Mouse (Mus musculus): Measurements from ENCODE around the gene Cemip2.
"Not testable (repeated sequence)": the region's sequence is repeated elsewhere in the genome, so short reads cannot be mapped to it uniquely, and the experiment has no call there.

The Cemip2 gene

DNA sequence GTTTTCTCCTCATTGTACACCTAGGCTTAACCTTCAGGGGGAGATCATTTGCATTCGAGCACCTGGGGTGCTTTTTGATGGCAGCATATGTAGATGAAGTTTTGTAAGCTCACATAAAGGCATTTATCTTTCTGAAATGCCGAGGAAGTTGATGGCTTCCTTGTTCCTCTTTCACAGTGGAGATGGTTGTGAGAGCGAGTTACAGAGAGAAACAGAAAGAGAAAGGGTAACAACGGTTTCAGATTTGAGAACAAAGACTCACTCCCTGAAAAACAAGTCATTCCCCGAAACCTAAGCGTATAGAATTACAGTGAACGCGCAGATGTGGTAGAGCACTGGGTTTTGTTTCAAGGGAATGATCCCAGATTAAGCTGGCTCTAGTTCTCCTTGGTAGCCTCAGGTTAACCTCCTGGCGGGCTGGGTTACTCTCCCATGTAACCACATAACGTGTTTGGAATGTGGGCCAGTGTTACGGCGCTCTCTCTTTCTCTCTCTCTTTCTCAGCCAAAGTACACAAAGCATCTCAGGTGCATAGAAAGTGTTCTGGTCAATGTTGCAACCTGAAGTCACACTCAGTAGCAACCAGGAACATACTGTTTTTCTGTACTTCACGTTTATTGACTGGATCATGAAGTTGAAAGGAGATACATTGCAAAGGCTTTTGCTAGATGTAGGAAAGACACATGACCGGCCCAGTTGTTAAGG, 40.0 kb downstream of the Cemip2 start:
- no peak for DNase-seq

DNA sequence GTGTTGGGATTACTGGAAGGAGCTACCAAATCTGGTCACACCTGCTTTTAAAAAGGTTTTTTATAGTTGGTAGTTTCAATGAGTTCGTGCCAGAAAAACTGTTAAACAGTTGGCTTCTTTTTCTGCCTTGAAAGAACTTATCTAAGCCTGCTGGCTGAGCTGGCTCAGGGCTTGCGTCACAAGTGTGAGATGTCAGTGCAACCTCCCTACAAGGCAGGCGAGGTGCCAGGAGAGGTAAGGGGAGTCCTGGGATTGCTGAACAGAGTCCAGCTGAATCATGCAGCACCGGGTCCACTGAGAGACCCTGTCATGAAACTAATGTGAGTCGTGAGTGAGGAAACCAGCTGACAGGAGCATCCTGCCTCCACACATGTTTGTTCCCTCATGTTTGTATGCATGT, 41.4 kb downstream of the Cemip2 start:
- DNase-seq = peak; percentile 31

DNA sequence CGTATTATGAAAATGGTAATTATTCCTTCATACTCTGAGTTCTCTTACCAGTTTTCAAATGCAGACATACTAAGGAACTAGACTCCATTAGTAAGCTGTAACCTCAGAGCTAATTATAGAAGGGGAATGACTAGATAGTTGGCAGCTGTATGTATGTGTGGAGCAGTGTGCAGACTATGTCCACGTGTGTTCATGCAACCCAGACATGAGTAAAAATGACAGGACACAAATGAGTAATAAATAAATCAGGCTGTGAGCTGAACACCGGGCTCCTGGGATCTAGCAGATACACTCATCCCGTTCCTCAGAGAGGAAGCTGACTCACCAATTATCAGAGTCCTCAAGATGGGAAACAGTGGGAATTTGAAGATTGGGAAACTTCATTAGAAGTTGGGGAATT, 42.0 kb downstream of the Cemip2 start:
- DNase-seq = no peak

DNA sequence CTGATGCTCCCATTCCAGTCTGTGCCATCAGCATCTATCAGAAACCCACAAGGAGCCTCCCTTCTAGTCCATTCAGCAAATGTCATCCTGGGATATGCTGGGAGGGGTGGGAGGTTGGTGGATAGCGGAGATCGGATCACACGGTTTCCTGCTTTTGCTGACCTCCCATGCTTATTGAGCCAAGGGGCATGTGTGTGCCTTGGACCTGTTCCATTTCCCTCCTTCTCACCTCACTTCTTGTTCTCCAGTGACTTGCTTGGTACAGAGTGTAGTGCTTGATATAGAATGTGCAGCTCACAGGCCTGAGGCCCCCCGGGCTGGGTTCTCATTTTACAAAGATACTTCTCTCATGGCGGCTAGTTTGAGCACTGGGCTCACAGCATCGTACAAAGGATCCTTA, 43.7 kb downstream of the Cemip2 start:
- DNase-seq = peak; percentile 32

DNA sequence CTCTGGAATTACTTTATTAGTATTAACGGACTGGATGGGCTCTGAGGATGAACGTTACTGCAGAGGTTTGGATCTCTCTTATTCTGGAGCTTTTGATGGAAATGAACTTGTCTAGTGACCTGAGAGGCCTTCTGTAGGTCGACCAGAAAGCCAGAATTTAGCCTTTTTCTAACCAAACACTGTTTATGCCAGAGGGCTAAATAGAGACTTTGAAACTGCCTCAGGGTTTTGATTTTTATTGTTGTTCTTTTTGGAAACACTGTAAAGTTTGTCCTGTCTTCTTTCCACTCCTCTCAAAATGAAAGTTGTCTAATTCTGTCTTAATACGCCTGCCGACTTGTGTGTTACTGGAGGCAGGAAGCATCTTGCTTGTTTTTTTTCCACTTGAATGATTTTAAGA, 46.0 kb downstream of the Cemip2 start:
- no peak for DNase-seq

DNA sequence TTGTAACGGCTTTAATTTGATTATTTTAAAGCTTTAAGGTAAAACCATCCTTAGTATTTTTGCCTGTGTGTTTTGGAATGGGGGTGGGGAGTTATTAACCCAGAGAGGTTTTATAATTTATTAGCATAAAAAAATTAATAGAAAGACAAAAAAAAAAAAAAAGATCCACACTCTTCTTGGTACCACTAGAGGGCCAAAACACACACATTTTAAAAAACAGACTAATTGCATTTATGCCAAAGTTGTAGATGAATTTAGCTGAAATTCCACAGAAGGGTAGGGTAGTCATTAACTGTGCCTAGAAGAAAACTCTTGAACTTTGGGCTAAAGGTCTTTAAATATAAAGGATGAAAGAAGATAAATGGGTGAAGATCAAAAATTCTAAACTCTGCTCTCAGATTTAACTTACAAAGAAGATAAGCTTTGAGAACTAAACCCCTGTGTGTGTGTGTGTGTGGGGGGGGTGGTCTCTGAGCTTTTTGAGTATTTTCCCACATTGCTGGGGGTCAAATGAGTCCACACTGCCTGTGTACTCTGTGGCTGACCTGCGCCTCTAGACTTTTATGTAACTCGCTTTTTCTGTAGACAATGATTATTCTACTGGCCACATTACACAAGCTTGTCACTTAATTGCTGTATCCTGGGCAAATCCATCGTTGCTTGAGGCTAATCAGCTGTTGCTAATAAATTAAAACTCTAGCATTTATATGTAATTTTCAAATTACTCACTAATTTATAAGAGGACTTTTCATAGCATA, 47.2 kb downstream of the Cemip2 start:
- no peak for DNase-seq

DNA sequence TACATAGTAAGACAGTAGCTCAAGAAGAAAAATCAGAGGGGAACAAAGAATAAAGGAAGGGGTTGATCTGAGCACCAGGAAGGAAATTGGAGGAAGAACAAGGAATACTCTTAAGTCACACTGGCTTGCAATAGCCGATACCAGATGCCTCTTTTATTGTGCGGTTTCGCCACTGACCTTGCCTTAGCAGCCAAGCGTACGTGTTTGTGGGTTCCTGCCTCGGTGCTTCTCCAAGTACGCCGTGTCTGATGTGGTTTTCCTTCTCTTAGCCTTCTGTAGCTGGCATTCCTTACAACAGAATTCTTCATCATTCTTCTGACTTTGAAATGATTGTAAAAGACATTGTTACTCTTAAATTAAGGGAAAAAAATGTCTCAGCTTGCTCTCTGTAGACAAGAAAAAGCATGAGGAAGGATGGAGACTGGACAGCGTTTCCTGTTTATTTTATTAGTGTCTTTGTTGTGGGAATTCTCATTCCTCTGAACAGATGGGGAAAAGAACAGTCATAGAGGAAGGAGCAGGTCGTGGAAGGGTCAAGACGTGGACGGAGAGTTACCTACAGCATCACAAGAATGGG, 55.4 kb downstream of the Cemip2 start:
- peak; percentile 59 for DNase-seq

DNA sequence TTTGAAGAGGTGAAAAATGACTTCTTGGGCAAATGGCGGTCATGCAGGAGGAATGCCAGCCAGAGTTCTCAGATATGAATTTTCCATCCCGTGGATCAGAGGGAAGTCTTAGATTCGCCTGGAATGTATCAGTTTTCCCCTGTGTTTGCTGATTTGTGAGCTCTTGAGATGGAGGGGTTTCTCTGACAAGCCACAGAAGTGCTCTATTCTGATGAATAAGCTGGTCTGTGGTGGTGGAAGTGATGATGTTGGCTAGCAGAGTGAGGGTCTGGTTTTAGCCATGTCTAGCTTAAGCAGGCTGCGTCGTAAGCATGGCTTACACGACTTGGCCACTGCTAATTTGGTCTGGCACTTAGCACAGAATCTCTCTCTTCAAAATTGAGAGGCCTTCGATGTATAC, 56.8 kb downstream of the Cemip2 start:
- no peak for DNase-seq

DNA sequence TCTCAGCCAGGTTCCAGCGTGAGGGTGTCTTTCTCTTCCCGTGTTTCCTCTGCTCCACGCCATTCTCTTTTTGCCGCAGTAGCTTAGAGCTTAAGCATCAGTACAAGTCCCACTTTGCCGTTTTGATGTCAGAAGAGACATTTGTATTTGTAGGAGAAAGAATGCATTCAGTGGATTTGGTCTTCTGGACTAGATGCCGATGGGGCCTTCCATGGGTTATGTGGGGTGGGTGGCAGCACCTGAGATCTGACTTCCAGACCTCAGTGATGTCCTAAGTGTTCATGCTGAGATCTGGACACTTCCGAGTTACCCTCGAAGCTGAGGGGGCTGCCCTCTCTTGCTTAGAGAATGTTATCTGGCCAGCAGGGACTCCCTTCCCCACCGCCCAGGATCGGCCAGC, 72.6 kb downstream of the Cemip2 start:
- no peak for DNase-seq

DNA sequence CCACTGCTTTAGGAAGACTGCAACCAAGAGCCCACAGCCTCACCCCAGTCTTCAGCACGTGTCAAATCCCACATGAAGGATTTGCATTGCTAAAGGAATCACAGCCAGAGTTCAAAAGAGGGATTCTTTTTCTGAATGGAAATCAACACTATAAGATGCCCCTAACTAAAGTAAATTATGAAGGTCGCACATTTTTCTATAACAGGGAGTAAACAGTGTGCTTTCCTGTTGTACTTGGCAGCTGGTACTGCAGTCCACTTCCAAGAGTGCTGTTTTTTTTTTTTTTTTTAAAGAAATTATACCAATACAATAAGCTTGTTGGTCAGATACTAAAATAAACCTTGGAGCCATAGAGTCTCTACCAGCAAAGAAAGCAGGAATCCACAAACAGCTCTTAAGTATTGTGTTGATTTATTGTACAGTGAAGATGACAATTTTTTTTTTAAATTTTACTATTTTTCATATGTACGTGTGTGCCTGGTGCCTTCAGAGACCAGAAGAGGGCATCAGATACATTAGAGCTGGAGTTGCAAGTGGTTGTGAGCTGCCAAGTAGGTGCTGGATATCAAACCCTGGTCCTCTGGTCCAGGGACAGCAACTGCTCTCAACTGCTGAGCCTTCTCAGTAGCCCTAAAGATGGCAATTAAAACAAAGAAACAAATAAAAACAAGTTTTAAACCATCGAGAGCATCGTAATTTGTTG, 76.5 kb downstream of the Cemip2 start:
- no peak for DNase-seq

DNA sequence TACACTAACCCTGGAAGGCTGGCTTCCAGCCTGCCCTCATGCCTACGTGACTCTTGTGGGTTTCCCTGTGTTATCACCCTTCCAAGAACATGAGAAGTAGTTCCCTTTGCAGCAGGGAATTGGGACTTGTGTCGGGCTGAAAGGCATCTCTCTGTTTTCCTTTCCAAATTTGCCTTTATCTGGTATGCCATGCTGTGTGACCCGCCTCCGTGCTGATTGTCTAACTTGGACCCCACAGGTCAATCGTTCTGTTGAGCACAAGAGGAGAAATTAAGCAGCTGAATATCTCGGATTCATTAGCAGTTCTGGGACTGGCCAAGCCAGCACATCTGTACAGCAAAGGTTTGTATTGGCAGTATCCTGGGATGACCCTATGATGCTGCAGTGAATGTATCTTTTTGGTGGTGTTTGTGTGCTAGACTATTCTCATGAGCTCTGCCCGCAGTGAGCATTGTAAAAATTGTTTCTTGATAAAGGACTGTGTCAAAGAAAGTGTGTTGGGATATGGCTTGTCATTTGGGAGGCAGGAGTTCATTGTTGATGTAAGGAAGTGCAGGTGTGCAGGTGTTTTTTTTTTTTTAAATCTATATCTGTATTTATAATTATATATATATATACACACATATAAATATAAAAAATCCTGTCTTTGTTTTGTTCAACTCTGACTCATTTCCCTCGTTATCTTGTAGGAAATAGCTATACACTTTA, 77.4 kb downstream of the Cemip2 start:
- no peak for DNase-seq

DNA sequence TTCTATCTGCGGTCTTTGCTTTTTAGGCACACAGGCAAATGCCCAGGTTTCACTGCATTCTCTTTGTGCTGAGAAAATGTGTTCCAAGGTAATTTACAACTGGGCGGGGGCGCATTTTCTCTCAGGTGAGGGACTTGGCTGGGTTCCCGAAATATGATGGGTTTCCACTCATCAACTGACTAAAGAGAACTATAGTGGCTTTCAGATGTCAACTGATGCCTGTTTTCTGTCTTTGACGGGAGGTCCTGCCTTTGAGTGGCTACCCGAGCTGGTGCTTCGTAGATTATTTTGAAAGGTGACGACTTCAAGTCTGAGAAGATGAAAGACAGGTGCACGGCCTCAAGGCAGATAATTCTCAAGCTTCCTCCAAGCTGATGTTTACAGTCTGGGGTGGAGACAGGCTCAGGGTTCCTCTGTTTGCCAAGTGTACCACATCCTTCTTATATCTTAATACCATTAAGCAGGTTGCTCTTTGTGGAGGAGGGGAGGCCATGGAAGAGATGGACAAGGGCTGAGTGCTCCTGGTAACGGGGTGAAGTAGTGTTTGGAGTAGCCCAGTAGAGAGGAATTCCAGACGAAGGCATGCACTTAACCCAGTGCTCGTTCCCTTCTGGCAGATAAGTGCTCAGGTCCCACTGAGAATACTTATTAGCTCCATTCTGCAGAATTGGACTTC, 80.8 kb downstream of the Cemip2 start:
- DNase-seq = no peak

DNA sequence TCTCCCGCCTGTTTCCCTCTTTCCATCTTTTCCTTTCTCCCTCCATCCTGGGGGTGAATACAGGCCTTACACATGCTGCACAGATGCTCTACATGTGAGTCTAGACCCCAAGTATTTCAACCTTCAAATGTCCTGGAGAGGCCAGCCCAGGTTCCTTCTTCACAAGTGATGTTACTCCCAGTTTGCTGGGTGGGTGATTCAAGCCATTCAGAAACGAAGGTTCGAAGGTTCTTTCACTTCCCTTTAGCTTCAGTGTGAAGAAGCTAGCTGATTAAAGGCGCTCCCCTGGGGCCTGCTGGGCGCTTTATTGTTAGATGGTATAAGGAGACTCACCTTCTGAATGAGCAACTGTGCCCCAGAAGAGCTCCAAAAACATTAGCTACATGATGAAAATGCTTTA, 82.0 kb downstream of the Cemip2 start:
- DNase-seq = no peak

DNA sequence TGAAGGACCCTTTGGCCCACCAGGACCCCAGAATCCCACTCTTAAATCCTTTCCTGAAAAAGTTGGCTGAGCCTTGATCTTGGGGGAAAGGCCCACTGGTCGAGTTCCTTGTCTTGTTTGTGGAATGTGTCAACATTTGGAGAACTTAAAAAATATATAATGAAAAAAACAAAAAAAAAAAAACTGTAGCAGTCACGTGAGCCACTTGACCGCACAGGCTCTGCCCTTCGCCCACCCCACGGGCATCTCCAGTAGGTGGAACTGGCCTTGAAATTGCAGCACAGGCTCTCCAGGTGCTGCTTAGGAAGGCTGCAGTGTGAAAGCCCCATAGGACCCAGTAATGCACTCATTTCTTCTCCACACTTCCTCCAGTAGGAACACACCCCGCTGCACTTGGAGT, 82.8 kb downstream of the Cemip2 start:
- no peak for DNase-seq

DNA sequence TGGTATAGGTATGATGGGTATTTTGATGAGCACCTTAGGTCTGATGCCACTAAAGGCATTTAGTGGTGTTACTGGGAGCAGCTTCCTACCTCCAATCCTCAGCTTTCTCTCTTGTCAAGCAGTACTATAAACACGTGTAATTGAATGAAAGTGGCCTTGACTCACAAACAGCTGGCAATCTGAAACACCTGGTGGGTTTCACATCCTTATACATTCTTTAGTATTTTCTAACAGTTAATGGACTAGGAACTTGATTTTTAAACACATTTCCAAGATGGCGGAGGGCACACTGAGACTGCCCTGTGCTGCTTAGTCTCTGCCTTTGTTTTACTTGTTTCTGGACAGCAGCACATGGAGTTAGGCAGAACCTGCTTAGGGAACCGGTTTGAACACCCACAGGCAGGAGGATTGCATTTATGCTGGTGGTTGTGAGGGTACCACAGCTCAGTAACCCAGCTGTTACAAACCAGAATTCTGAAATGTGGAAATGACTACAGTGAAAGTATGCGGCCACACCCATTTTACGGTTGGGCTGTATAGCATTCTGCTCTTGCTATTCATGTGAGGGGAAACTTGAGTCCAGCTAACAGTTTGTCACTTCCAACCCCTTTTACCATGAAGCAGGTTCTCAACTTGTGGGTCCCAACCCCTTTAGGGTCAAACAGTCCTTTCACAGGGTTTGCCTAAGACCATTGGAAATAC, 84.3 kb downstream of the Cemip2 start:
- no peak for DNase-seq

DNA sequence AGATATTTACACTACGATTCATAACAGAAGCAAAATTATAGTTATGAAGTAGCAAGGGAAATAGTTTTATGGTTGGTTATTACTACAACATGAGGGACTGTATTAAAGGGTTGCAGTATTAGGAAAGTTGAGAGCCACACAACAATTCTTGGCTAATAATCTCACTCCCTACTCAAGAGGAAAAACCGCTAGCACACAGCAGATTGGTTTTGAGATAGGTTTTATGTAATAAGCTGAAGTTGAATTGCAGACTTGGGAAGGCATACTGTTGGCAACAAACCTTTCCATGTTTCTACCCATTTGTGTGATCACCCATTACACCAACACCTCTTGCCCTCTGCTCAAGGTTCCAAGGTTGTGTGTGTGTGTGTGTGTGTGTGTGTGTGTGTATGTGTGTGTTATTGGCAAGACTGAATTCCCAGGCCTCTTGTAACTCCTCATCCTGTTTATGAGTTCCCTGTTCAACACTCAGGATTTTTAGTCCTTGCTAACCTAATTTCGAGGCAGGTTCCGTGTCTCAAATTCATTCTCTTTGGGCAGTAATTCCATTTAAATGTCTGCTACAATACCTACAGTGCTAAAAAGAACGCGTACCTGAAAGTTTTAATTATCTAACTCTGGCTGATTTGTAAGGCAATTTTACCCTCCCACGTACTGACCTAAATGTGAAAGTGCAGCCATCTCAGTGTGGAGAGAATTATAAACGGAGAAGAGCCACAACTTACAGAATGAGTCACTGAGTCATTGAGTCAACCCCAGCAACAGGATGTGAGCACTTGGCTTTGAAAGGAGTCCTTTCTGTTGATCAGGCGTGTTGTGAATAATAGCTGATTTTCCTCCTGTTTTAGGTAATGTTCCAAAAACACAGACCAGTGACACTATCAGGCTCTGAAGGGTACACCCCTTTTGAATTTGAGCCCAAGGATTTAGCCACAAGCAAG, 85.1 kb downstream of the Cemip2 start:
- no peak for DNase-seq

DNA sequence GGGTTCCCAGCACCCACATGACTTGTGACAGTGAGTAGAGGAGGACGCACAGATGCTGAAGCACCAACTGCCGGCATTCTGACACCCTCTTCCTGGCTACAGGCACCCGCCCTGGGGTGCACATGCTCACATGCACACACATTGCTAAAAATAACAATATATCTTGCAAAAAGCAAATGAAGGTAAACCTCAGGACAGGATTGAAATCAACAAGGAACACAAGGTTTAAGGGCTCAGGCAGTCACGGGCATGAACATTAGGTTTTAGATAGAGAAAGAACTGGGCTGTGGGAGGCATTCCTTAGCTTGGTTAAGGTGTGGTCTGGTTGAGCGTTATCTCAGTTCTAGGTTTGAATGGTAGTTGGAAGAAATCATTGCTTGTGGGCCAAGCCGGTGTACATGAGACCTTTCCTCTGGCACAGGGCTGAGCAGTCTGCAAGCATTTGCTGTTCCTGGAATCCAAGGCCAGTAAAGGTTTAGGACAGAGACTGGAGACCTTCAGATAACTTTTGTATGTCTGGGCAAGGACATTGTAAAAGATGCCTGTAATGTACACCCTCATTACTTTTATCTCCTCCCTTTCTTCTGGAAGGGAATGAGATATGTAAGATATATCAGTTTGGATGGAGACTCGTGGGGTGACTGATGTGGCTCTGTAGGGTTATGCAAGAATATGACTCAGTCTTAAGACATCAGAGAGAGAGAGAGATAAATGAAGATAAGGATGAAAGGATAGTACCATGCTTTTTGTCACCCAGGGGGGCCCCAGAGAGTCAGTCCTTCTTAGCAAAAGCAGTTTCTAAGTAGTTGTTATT, 87.3 kb downstream of the Cemip2 start:
- no peak for DNase-seq

DNA sequence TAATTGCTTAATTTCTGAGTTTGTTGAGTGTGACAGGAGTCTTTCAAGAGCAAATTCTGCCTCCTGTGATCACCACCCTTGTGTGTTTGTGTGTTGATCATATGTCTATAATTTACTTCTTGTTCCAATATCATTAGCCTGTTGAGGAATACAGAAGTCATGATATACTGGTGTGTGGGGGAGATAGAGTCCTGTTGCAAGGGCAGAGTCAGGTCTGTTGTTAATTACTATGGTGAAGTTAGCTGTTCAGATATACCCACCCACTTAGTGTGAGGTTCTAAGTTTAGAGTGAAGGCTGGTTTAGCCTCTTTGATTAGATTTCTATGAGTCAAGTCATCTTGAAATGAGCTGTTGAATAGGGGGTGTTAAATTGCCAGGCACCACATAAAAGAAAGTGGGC, 88.0 kb downstream of the Cemip2 start:
- DNase-seq = no peak

DNA sequence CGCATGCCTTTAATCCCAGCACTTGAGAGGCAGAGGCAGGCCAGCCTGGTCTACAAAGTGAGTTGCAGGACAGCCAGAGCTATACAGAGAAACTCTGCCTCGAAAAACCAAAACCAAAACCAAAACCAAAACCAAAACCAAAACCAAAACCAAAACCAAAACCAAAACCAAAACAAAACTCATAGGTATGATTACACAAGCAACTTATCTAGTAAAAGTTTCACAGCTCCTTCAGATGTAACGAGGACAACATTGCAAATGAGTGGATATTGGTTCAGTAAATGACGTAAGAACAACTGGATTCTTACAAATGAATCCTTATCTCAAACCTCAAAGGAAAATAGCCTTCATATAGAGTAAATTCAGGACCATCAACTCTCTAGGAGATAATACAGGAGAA, 88.6 kb downstream of the Cemip2 start:
- DNase-seq = not testable (repeated sequence)

DNA sequence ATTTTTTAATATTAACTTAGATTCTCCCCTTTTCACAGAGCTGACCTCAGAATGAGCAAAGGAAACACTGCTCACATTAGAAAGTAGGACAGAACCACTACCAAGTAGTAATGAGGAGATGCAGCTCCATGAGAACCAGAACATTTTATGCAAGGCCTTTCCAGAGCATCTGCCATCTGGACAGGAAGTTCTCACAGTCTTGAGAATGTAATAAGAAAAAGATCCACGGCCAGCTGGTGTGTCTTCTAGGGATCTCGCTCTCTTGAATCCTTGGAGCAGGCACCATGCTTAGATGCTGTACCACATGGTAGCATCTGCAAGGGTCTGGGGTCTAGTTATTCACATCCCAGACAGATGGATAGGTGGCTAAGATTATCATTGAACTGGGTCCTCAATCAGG, 90.3 kb downstream of the Cemip2 start:
- no peak for DNase-seq

All from kidney, postnatal 10 days (tissue).